Mouse (Mus musculus): ENCODE results near the gene Shkbp1.

Shkbp1 gene

DNA sequence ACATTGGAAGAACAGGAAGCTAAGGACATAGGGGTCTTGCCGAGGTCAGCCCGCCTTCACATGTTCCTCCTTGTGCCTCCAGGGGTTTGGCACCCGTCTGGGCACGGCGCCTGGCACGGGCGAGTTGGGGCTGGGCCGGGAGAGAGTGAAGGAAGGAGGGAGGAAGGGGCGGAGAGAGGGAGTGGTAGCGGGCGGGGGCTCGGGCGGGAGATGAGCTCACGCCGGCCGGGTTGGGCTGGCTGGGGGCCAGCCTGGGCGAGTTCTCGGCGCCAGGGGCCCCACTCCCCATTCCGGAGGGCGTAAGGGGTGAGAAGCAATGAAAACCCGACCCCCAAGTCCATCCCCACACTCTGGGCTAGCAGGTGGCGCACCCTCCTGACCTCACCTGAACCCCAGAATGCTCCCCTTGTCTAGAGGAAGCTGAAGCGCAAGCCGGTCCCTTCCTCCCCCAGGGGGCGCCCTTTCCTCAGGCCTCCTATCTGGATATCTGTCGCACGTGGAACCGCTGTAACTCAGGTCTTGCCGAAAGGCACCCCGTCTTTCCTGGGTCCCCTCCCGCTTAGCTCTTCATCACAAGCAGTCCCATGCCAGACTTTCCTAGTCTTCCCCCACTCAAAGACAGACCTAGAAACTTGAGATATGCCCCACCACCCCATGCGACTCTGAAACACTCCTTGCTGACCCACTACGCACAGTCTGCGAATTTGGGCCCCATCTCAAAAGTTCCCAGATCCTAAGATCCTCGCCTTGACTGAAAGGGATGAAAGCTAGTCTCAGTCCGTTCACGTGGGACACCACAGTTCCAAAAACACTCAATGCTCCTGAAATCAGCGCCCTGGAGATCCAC lies 23.2 kb downstream of the Shkbp1 start:
- DNase-seq = peak; percentile 97

DNA sequence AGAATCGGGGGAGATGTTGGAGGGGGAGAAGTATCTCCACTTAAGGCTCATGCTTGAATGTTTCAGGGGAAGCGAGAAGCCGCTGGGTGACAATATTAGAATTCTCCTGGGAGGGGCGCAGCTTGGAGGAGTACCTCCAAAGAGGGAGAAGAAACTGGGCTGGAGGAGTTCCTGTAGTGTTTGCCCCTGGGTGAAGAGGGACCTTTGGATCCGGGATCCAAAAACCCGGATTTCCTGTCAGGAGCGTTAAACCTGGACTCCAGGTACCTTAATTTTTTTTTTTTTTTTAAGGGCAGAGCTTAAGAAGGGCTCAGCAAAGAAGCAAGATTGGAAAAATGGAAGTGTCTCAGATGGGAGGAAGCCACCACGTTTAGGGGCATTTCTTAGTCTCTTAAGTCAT lies 24.0 kb downstream of the Shkbp1 start:
- DNase-seq = no peak

DNA sequence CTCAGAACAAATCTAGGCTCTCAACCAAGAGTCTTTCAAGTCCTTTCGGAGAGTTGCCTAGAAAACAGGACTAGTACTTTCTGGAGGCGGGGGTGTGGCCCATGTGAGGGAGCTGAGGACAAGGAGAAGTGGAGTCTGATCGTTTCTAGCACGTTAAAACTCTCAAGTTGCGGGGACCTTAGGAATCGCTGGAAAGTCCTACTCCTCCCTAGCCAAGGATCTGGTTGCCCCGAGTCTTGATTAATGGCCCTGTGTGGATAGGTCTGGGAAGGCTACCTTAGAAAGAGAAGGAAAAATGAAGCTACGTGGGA lies 24.3 kb downstream of the Shkbp1 start:
- DNase-seq = no peak

DNA sequence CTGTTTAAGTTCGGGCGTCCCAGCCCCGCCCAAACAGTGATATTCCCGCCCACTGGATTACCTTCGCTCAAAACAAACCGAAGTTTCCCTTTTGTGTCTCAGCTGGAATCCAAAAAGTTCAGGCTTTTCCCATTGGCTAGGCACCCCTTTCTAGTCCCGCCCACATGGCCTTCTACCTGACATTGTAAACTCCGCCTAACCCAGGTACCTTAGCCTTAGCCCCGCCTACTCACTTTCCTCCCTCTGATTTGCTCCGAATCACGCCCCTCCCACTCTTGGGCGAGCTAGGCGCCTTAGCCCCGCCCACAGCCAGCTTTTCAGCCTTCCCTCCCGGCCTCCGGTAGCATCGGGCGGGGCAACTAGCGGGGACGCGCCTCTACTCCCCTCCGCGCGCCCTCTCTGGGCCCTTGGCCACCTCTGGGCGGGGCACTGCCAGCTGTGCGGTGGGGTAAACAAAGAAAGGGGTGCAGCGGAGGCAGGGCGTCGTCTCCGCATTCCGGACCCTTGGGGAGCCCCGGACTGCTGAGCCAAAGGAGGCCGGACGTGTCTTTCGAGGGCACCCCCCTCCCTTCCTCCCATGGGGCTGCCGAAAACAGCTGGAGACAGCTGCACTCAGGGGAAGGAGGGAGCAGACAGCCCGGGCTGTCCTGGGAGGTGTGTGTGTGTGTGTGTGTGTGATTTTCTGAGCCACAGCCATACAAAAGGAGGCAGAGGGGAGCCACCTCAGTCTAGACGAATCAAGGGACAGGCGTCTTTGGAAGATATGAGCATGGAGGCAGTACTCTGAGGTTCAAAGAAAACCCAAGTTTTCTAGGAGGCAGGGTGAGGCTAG lies 24.9 kb downstream of the Shkbp1 start:
- peak; percentile 92 for DNase-seq

DNA sequence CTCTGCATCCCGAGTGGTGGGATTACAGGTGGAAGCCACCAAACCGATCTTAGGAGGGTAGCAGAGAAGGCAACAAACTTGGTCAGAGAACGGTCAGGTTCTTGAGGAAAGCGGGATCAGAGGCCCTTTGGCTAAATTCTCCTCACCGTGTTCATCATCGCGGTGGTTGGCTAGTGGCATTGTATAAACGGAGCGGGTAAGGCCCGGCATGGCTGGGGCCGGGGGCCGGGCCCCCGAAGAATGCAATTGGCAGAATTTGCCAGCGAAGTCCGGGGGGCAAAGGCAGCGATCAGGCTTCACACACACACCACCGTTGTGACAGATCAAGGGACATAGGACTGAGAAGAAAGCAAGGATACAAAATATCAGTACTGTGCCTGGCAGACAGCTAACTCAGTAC lies 25.8 kb downstream of the Shkbp1 start:
- DNase-seq = no peak

DNA sequence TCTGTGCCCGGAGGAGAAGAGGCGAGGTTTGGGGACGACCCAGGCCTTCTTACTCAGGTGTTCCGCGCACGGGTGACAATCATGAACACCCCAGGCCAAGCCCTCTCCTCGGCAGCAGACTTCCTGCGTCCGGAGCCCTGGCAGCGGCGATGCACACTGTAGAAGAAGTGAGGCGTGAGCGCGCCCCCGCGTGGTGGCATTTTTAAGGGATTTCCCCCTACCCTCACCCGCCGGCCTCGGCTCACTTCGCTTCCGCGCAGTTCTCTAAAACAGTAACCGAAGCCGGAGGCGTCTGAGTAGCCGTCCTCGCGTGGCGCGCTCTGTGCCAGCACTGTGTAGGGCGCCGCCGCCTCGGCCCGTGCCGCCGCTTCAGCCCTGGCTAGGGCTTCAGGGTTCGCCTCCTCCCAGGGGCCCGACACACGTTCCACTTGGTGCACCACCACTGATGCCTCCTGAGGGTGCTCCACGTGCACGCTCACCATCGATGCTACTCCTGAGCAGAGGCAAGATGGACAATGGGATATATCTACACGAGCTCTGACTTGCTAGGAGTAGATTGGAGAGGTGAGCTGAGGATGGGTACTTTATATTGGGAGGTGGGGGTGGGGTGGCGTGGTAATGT lies 26.4 kb downstream of the Shkbp1 start:
- peak; percentile 96 for DNase-seq

DNA sequence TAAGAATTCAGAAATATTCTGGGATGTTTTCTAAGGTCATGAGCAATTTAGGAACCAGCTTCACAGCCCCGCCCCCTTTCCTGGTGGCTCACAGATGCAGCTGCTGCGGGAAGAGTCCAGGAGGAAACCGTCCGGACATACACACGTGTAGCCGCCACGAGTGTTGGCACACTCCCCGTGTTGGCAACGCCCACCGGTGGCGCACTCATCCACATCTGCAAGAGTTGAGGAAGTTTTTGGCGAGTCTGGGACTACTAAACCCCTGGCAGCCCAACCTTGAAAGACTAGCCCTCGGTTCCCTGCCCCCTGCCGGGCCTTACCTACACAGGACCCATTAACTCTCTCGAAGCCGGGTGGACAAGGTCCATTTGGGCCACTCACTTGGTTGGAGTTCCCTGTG lies 27.2 kb downstream of the Shkbp1 start:
- no peak for DNase-seq

DNA sequence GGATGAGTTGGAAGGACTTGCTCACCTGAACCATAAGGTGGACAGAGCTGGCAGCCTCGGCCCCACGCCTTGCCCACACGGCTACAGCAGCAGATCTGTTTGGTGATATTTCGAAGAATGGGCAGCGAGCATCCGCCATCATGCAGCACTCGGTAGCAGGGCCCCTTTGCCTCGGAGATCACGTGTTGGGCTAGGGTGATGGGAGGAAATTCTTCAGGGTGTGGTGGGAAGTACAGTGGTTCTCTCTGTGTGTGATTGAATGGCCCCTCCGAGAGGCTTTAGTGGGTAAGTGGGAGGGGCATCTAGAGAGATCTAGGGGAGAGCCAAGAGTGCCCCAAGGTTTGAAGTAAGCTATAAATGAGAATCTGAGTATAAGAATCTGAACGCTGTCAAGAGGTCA lies 27.7 kb downstream of the Shkbp1 start:
- no peak for DNase-seq

DNA sequence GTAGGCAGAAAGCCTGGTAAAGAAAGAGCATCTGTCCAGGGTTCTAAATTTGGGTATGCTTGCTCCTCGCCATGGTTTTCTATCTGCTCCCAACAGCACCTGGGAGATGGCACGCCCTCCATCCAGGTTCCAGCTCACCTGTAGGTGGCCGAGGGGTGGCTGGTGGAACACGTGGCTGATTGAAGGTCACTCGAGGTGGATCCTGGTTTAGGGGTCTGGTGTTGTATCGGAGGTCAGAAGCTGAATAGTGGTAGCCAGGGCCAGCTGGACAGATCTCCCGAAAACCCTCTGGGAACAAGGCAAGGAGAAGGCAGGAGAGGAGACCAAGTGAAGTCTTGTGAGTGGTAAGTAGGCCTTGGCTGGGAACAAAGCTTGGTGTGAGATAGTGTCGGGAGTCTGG lies 28.3 kb downstream of the Shkbp1 start:
- DNase-seq = no peak

DNA sequence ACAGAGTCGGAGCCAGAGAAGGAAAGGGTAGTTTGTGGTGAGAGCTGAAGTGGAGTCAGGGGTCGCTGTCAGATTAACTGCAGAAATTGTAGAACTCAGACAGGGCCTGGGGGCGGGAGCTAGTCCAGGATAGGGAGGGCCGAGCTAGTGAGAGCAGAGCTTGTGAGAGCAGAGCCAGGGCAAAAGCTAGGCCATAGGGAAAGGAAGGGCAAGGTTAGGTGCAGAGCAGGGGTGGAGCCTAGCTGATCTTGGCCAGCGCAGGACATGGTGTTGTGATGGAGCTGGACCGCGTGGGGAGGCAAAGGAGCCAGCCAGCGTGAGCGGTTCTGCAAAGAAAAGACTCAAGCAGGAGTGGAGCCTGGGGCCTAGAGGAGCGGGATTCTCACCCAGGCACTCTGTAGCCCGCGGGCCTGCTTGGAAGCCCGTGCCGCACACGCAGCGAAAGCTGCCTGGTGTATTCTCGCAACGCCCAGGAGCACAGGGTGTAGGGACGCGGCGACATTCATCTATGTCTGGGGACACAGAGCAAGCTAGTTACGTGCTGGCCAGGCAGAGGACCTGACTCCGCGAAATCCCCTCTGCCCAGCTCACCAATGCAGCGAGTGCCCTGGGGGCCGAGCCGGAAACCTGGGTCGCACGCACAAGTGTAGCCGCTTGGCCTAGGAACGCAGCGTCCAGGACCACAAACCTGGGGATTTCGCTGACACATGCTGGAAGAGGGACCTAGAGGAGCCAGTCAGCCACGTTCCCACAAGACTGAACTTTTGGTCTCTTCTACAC lies 29.5 kb downstream of the Shkbp1 start:
- DNase-seq = no peak

DNA sequence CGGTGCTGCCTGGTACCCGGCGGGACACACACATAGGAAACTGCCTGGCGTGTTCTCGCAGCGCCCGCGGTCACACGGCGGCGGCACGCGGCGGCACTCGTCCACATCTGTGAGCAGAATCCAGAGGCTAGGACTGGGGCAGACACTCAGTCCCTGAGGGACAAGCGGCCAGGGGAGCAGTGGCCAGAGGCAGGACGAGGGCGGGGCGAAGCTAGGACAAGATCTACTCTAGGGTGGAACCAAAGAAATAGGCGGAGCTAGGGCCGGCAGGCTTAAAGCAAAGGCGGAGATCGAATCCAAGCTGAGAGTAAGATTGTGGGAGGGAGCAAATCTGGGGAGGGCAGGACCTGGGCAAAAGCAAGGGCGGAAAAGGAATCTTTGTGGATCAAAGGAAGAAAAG lies 30.1 kb downstream of the Shkbp1 start:
- DNase-seq = no peak

DNA sequence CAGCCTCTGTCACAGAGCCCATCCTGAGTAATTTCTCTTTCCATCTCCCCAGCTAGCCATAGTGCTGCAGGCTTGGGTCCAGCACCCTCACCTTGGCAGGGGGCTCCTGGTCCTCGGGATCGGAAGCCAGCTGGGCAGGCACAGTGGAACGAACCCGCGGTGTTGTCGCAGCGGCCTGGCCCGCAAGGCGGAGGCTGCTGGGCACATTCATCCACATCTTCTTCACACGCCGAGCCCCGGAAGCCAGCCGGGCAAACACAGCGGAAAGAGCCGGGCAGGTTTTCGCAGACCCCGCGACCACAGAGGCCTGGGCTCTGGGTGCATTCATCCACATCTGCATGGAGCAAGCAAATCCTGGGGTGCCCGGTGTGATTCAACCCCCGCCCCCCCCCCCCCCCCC lies 30.9 kb downstream of the Shkbp1 start:
- no peak for DNase-seq

DNA sequence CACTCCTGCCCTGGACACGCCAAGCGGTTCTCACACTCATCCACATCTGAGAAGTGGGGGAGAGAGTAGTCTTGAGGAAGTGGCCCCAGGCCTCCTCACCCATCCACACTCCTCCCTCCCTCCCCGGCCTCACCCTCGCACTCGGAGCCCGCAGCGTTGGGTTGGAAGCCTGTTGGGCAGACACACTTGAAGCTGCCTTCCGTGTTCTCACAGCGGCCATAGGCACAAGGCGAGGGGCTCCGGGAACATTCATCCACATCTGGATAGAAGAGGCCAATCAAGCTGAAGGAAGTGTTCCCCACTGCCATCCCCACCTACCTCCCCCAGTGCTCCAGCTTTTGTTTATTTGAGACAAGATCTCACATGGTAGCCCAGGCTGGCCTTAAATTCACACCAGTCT lies 31.7 kb downstream of the Shkbp1 start:
- DNase-seq = no peak

DNA sequence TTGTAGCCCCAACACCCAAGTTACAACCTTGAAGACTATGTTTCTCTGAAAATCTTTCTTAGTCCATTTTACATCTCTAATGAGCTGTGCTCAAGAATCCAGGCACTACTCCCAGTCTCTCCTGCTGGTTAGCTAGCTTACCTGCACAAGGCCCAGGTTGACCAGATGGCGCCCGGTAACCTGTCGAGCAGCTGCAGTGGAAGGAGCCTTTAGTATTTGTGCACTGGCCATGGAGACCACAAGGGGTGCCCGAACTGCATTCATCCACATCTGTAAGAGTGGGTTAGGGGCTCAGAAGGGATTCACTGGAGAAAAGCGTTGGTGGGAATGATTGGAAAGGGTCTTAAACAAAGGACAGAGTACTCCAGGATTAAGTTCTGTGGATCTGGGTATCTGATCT lies 32.8 kb downstream of the Shkbp1 start:
- DNase-seq = no peak

DNA sequence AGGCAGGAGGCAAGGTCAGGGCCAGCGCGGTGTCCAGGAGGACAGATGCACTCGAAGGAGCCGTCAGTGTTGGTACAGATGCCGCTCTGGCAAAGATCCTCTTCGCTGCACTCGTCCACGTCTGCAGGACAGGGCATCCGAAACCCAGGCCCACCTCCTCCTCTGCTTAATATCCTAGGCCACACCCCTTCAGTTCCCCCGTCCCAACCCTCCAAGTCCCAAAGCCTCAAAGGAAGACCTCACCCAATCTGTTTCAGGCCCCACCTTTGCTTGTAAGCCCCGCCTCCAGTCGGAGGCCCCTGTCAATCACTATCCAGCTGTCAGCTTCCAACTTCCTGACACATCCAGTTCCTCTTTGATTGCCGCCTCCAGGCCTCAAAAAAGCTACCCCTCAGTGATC lies 33.5 kb downstream of the Shkbp1 start:
- no peak for DNase-seq

DNA sequence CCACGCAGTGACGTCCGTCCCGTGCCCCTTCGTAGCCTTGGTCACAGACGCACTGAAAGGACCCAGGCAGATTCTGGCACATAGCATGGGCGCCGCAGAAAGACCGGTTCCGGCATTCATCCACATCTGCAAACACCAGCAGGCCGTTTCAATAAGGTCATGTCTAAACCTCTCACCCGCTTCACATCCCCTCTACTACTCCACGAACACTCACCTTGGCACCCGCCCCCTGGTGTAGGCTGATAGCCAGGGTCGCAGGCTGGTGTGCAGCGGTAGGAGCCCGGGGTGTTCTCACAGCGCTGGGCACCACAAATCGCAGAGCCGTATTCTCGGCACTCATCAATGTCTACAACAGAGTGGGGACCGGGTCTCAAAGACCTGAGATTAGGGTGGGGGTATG lies 36.4 kb downstream of the Shkbp1 start:
- DNase-seq = no peak

DNA sequence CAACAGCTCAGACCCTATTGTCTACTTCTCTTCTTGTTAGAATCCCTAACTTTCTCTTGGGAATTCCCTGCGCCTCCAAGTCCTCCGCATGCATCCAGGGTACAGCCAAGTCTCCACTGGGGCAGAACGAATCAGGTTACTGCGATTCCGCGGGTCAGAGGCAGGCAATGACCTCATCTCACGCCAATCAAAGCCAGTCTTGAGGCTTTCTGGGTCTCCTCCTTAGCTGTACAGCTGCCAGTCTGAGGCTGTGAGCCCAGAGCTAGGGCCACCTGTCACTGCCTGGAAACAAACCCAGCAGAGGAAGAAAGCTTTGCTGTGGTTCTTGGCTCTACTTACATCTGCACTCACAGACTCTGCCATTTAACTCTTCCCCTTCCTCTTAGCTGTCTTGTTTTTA lies 39.9 kb downstream of the Shkbp1 start:
- DNase-seq = peak; percentile 41

DNA sequence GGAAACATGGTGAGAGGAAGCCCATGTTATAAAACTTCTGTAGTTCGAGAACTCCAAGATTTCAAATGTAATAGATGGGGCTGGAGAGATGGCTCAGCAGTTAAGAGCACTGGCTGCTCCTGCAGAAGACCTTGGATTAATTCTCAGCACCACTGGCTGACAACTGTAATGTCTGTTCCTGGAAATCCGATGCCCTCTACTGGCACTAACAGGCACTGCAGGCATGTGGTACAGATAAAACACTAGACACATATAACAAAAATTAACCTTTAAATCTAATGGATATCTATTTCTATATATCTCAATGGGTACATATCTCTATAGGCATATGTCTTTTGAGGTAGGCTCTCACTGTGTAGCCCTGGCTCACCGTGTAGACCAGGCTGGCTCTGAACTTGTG lies 41.4 kb downstream of the Shkbp1 start:
- no peak for DNase-seq

DNA sequence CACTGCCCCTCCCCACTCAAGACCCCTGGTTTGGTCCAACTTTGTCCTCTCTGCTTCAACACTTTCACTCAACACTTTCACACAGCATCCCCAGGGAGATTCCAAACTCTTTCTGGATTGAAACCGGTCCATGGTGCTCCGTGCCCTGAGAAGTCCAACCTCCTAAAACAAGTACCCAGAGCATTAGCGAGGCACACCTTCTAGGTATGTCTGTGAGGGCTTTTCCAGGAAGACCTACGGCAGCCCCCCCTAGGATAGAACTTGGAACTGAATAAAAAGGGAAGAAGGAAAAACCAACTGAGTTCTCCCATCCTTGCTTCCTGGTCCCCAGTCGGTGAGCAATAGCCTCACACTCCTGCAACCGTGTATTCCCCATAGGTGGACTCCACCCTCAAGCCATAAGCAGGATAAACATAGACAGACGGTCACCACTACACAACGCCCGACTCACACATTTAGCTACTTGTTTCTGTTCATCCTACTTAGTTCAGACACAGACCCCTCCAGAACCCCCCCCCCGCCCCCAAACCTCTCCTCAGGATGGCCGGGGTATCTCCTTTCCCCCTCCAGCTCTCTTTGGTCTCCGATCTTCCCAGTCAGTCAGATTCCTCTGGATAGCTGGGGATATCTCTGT lies 44.1 kb downstream of the Shkbp1 start:
- no peak for DNase-seq

DNA sequence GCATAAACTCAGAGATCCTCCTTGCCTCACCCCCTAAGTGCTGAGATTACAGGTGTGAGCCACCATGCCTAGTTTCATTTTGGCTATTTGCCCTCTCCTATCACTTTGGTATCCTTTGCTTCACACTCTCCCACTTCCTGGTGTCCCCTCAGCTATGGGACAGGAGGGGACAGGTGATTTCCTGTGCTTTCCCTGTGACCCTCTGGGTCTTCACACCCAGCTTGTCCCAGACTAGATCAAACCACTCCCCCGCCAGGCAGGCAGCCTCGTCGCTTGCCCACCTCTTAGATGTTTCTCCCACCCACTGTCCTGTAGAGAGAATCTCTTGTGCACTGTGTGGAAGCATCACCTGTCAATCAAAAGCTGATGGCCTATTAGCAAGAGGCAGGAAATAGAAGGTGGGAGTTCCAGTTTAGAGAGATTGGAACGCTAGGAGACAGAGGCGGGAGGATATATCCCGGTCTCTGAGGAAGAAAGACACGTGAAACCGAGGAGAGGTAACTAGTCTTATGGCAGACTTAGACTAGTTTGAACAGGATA lies 44.8 kb downstream of the Shkbp1 start:
- DNase-seq = no peak

DNA sequence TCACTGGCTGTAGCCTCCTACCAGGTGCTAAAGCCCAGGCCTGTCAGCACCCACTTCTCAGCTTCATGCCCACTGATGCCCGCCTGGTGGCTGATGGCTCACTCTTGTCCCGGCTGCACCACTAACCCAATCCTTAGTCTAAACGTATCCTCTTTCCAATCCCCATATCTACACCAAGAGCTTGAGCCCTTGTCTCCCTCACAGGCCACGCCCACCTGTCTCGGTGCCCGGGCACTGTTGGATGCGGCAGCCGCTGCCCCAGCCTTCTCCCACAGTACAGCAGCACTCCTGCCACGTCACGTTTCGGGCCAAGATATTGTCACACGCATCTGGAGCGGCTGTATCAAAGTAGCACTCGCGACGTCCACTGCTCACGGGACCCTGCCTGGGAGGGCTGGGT lies 45.5 kb downstream of the Shkbp1 start:
- DNase-seq = peak; percentile 41

DNA sequence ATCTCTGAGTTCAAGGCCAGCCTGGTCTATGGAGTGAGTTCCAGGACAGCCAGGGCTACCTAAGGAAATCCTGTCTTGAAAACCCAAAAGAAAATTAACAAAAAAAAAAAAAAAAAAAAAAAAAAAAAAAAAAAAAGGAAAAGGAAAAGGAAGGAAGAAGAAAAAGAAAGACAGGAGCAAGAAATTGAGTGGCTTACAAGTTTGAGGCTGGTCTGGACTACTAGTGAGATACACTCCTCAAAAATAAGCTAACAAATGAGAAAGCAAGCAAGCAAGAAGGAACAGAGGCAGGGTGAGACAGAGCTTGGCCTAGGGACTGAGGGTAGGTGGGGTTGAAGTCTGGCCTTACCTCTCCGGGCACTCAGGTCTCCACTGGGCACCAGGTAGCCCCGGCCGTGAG lies 46.0 kb downstream of the Shkbp1 start:
- no peak for DNase-seq

All from thymus, postnatal 4 days (tissue).